Mouse (Mus musculus): Measurements from ENCODE around the gene Srsf5. TPM values are rescaled to one million over a fixed set of nuclear protein-coding genes. Genes with fewer than 3 reads are reported as not detected.
A peak's percentile ranks its signal among the peaks of the same experiment; 100 is the strongest.

Gene Srsf5
- polyA plus RNA-seq (2015; fragmentation: Nextera tagmentation; extraction: Ambion mirVana) = 328 and 339 TPM in 2 replicates

DNA sequence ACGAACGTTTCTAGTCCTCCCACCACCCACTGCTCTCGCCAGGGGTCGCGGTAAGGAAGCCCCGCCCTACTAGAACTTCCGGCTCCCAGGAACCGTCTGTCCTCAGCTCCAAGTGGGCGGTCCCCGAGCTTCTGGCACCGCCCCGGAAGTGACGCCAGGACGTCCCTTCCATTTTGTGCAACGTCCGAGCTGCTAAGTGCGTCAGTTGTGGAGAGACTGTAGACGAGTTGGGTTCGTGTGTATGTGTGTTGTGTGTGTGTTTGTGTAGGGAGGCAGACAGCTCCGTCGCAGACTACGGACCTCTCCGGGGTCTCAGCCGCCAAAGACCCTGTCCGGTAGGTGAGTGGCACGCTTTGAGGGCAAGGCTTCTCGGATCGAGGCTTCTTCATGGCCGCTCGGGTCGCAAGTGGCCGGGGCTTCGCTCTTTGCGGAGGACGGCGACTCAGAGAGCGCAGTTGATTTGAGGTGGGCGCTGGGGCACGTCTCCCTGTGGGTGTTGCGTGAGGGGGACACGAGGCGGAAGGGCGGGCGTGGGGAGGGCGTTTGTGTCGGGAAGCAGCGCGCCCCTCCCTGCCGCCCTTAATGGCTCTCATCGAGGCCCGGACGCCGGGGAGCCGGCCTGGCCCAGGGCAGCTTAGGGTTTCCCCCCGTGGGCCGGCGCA, at the start of gene Srsf5:
Gene Srsf5, plus strand, starts transcription at position 171 of the 662 bp plus-strand sequence.
- Histone ChIP-seq H3K27me3 (replicated peaks) (no peaks in the 10 kb centered on the region), H3K9ac (peak within 1 kb of the TSS; percentile 99), H3K36me3 (peaks cover 37% of the 10 kb centered on the region), H3K9me3 (no peaks in the 10 kb centered on the region), H3K4me1 (peaks cover 26% of the 10 kb centered on the region), H3K4me2 (peak within 1 kb of the TSS; percentile 83), H3K27ac (replicated peaks) (peak within 1 kb of the TSS; percentile 98), H3K4me3 (peak within 1 kb of the TSS; percentile 98)
- WGBS = under 1% methylated on average over 57 of the region's 57 CpGs
- peak; percentile 81 for ATAC-seq (ENCODE audit: extremely low read depth, insufficient number of reproducible peaks, low FRiP score, low TSS enrichment)

- H3K9ac ChIP-seq = no peak overlapping the region
- 68% methylated on average over 8 of the region's 8 CpGs for WGBS
- no peak overlapping the region for H3K4me2 ChIP-seq
- no peaks in the 10 kb centered on the region for H3K36me3 ChIP-seq
- no peak overlapping the region for H3K27ac ChIP-seq (replicated peaks)
- no peaks in the 10 kb centered on the region for H3K27me3 ChIP-seq (replicated peaks)
- no peak for ATAC-seq (ENCODE audit: extremely low read depth, insufficient number of reproducible peaks, low FRiP score, low TSS enrichment)
- no peaks in the 10 kb centered on the region for H3K4me1 ChIP-seq
- no peak overlapping the region for H3K4me3 ChIP-seq
- no peaks in the 10 kb centered on the region for H3K9me3 ChIP-seq
These were observed 35.7 kb upstream of the Srsf5 start for GRCm38 (mm10) chr12:80909631-80910030.

DNA sequence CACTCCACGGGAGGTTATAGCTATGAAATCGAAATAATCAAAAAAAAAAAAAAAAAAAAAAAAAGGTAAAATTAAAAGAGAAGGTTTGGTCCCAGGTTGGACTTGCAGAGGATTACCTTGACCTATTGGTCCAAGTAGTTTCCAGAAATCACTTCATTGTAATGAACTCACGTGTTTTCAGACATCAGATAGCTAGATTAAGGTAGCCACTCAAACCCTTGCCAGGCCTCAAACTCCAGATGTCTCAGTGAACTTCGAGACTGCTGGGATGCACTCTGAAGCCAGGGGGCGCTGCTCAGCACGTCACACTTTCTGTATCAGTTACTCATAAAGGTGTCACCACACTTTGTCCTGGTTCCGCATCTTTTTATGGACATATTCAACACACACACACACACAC, 27.5 kb upstream of the Srsf5 start:
- no peak overlapping the region for H3K27ac ChIP-seq (replicated peaks)
- H3K36me3 ChIP-seq = no peaks in the 10 kb centered on the region
- no peak for ATAC-seq (ENCODE audit: extremely low read depth, insufficient number of reproducible peaks, low FRiP score, low TSS enrichment)
- H3K27me3 ChIP-seq (replicated peaks) = peaks cover 9% of the 10 kb centered on the region; the same call in 1 of the 2 replicates
- H3K4me2 ChIP-seq = no peak overlapping the region
- WGBS = 48% methylated on average over 7 of the region's 7 CpGs
- no peaks in the 10 kb centered on the region for H3K9me3 ChIP-seq
- peaks cover under 1% of the 10 kb centered on the region; the same call in 1 of the 2 replicates for H3K4me1 ChIP-seq
- no peak overlapping the region for H3K9ac ChIP-seq
- H3K4me3 ChIP-seq = no peak overlapping the region

DNA sequence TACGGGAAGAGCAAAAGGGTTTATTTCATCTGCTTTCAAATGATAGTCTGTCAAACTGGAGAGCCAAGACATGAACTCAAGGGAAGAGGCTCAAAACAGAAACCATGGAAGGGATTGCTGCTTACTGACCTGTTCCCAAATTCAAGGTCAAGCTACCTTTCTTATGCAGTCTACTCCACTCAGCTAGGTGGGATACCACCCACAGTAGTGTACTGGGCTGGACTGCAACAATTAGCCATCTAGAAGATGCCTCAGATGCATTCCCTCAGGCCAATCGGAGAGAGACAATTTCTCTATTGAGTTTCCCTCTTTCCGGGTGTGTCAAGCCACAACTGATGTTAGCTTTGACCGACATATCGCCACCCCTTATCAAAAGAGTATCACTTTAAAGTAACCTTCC, 24.0 kb upstream of the Srsf5 start:
- Histone ChIP-seq H3K4me1 (peaks cover 17% of the 10 kb centered on the region), H3K9ac (no peak overlapping the region), H3K27ac (replicated peaks) (no peak overlapping the region), H3K4me3 (no peak overlapping the region), H3K4me2 (no peak overlapping the region), H3K36me3 (no peaks in the 10 kb centered on the region), H3K9me3 (no peaks in the 10 kb centered on the region), H3K27me3 (replicated peaks) (peaks cover 9% of the 10 kb centered on the region; the same call in 1 of the 2 replicates)
- WGBS = 85% methylated on average over 5 of the region's 5 CpGs
- no peak for ATAC-seq (ENCODE audit: extremely low read depth, insufficient number of reproducible peaks, low FRiP score, low TSS enrichment)

DNA sequence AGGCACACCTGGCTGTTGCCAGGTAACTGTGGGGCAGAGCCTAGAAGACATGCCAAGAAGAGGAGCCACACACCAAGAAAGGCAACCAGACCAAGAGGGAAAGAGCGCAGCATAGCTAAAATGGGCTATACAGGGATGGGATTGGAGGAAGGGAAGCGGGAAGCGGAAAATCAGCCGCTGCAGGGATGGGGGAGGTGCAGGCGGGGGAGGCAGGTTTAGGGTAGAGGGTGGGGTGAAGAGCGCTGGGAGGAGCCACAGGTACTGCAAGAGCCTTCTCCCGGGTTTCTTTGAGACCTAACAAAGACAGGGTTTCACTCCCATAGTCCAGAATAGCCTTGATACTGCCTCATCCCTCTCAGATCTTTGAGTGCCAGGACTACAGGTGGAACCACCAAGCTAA, 22.4 kb upstream of the Srsf5 start:
- Histone ChIP-seq H3K27ac (replicated peaks) (no peak overlapping the region), H3K9ac (0 out of 2 replicates have a peak overlapping the region, but pooled peaks have one; percentile 33), H3K4me3 (no peak overlapping the region), H3K9me3 (no peaks in the 10 kb centered on the region), H3K36me3 (no peaks in the 10 kb centered on the region), H3K4me2 (peak overlapping the region; percentile 46), H3K4me1 (peaks cover 17% of the 10 kb centered on the region), H3K27me3 (replicated peaks) (peaks cover 9% of the 10 kb centered on the region; the same call in 1 of the 2 replicates)
- 5% methylated on average over 7 of the region's 7 CpGs for WGBS
- ATAC-seq (ENCODE audit: extremely low read depth, insufficient number of reproducible peaks, low FRiP score, low TSS enrichment) = no peak

GRCm38 (mm10) chr12:80923602-80924001, 21.7 kb upstream of the Srsf5 start:
- WGBS = 56% methylated on average over 5 of the region's 5 CpGs
- H3K27me3 ChIP-seq (replicated peaks) = peaks cover 9% of the 10 kb centered on the region; the same call in 1 of the 2 replicates
- H3K4me2 ChIP-seq = no peak overlapping the region
- no peak overlapping the region for H3K27ac ChIP-seq (replicated peaks)
- peaks cover 17% of the 10 kb centered on the region for H3K4me1 ChIP-seq
- H3K36me3 ChIP-seq = no peaks in the 10 kb centered on the region
- ATAC-seq (ENCODE audit: extremely low read depth, insufficient number of reproducible peaks, low FRiP score, low TSS enrichment) = no peak
- H3K9me3 ChIP-seq = no peaks in the 10 kb centered on the region
- no peak overlapping the region for H3K9ac ChIP-seq
- H3K4me3 ChIP-seq = no peak overlapping the region

DNA sequence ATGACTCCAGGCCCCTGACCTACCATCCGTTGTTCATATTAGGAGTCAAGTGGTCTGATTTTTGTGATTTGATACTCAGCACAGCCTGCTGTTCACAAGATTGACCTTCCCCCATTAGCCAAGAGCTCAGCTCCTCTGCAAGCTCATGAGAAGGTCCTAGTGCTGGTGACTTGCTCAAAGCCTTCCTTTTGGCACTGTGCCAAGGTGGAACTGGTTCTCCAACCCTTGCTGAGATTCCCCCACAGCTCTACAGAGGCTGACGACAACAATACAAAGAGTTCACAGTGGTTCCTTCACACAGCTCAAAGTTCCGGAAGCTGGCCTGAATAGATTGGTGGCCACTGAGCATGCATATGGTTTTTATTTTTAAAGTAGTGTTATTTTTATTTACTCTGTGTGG, 21.1 kb upstream of the Srsf5 start:
- Histone ChIP-seq H3K9me3 (no peaks in the 10 kb centered on the region), H3K4me1 (peaks cover 17% of the 10 kb centered on the region), H3K4me2 (no peak overlapping the region), H3K9ac (no peak overlapping the region), H3K4me3 (no peak overlapping the region), H3K36me3 (no peaks in the 10 kb centered on the region), H3K27me3 (replicated peaks) (peaks cover 9% of the 10 kb centered on the region; the same call in 1 of the 2 replicates), H3K27ac (replicated peaks) (no peak overlapping the region)
- 49% methylated on average over 3 of the region's 3 CpGs for WGBS
- ATAC-seq (ENCODE audit: extremely low read depth, insufficient number of reproducible peaks, low FRiP score, low TSS enrichment) = no peak

GRCm38 (mm10) chr12:80925919-80926318, 19.4 kb upstream of the Srsf5 start:
- no peak for ATAC-seq (ENCODE audit: extremely low read depth, insufficient number of reproducible peaks, low FRiP score, low TSS enrichment)
- 37% methylated on average over 7 of the region's 7 CpGs for WGBS

GRCm38 (mm10) chr12:80926550-80926949, 18.8 kb upstream of the Srsf5 start:
- H3K4me2 ChIP-seq = no peak overlapping the region
- H3K9me3 ChIP-seq = no peaks in the 10 kb centered on the region
- no peak for ATAC-seq (ENCODE audit: extremely low read depth, insufficient number of reproducible peaks, low FRiP score, low TSS enrichment)
- H3K27ac ChIP-seq (replicated peaks) = no peak overlapping the region
- H3K9ac ChIP-seq = no peak overlapping the region
- H3K36me3 ChIP-seq = no peaks in the 10 kb centered on the region
- no peak overlapping the region for H3K4me3 ChIP-seq
- H3K27me3 ChIP-seq (replicated peaks) = 0 out of 2 replicates have a peak, but pooled peaks cover 9% of the 10 kb centered on the region
- peaks cover 17% of the 10 kb centered on the region for H3K4me1 ChIP-seq
- WGBS = 55% methylated on average over 4 of the region's 4 CpGs

More at GRCm38 (mm10) chr12:80925919-80926318, 19.4 kb upstream of the Srsf5 start:
- H3K4me2 ChIP-seq = no peak overlapping the region
- no peak overlapping the region for H3K27ac ChIP-seq (replicated peaks)
- H3K9ac ChIP-seq = no peak overlapping the region
- peaks cover 9% of the 10 kb centered on the region; the same call in 1 of the 2 replicates for H3K27me3 ChIP-seq (replicated peaks)
- H3K9me3 ChIP-seq = no peaks in the 10 kb centered on the region
- H3K4me1 ChIP-seq = peaks cover 17% of the 10 kb centered on the region
- H3K36me3 ChIP-seq = no peaks in the 10 kb centered on the region
- no peak overlapping the region for H3K4me3 ChIP-seq

GRCm38 (mm10) chr12:80927518-80927917, 17.8 kb upstream of the Srsf5 start:
- no peaks in the 10 kb centered on the region for H3K36me3 ChIP-seq
- H3K4me3 ChIP-seq = no peak overlapping the region
- peaks cover 17% of the 10 kb centered on the region for H3K4me1 ChIP-seq
- H3K27me3 ChIP-seq (replicated peaks) = no peaks in the 10 kb centered on the region
- ATAC-seq (ENCODE audit: extremely low read depth, insufficient number of reproducible peaks, low FRiP score, low TSS enrichment) = no peak
- H3K27ac ChIP-seq (replicated peaks) = no peak overlapping the region
- no peaks in the 10 kb centered on the region for H3K9me3 ChIP-seq
- 65% methylated on average over 1 of the region's 1 CpGs for WGBS
- H3K4me2 ChIP-seq = no peak overlapping the region
- no peak overlapping the region for H3K9ac ChIP-seq

DNA sequence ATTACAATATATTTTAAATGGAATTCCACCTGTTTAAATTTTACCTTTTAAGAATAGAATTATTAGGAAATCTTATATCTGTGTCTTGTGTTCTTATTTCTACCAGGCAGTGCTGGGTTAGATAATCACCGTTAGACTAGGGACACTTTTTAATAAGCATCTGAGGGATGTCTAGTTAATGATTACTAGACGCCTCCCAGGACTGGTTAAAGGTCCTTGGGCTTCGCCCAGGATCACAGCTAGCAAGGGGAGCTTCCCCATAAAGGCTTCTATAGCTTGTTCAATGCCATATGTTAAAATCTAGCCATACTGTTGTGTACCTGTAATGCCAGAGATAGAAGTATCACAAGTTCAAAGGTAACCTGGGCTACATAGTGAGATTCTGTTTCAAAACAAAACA, 16.4 kb upstream of the Srsf5 start:
- Histone ChIP-seq H3K4me3 (no peak overlapping the region), H3K9me3 (no peaks in the 10 kb centered on the region), H3K4me2 (no peak overlapping the region), H3K4me1 (peaks cover 14% of the 10 kb centered on the region), H3K9ac (no peak overlapping the region), H3K36me3 (no peaks in the 10 kb centered on the region), H3K27me3 (replicated peaks) (no peaks in the 10 kb centered on the region), H3K27ac (replicated peaks) (no peak overlapping the region)
- 75% methylated on average over 3 of the region's 3 CpGs for WGBS
- no peak for ATAC-seq (ENCODE audit: extremely low read depth, insufficient number of reproducible peaks, low FRiP score, low TSS enrichment)

GRCm38 (mm10) chr12:80930141-80930540, 15.2 kb upstream of the Srsf5 start:
- H3K27me3 ChIP-seq (replicated peaks) = no peaks in the 10 kb centered on the region
- no peak overlapping the region for H3K4me3 ChIP-seq
- ATAC-seq (ENCODE audit: extremely low read depth, insufficient number of reproducible peaks, low FRiP score, low TSS enrichment) = no peak
- H3K36me3 ChIP-seq = no peaks in the 10 kb centered on the region
- H3K4me1 ChIP-seq = peaks cover 6% of the 10 kb centered on the region
- no peak overlapping the region for H3K9ac ChIP-seq
- H3K27ac ChIP-seq (replicated peaks) = no peak overlapping the region
- no peaks in the 10 kb centered on the region for H3K9me3 ChIP-seq
- H3K4me2 ChIP-seq = no peak overlapping the region
- WGBS = 77% methylated on average over 7 of the region's 7 CpGs
